Mouse (Mus musculus): Measurements from ENCODE around the gene Rpl3l. TPM values are rescaled to one million over a fixed set of nuclear protein-coding genes. Genes with fewer than 3 reads are reported as not detected.

Rpl3l gene
- polyA plus RNA-seq, 1 experiment from 2014 or later = 0.10 TPM

DNA sequence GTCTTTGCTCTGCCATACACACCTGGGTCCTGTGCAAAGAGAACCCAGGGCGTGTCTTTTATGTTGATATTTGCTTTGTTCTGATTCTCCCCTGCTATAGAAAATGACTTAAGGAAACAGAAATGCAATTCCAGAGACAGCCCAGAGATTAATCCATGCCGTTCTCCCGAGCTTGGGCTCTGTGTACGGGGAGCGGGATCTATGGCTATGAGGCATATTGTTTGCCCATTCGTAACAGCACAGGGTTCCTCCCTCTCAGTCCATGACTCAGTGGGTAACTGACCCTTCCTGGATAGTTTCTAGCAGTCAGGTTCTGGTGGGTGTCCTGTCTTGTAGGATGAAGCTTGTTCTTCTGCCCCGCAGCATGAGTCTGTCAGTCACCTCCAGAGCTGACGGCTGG is 47.6 kb downstream of the Rpl3l start:
- WGBS = 85% methylated on average over 8 of the region's 8 CpGs
- Histone ChIP-seq H3K4me2 (no peak overlapping the region), H3K27ac (replicated peaks) (no peak overlapping the region), H3K4me3 (replicated peaks) (no peak overlapping the region), H3K9ac (replicated peaks) (no peak overlapping the region), H3K4me1 (no peaks in the 10 kb centered on the region), H3K9me3 (replicated peaks) (no peaks in the 10 kb centered on the region), H3K36me3 (no peaks in the 10 kb centered on the region), H3K27me3 (replicated peaks) (0 out of 2 replicates have a peak, but pooled peaks cover 6% of the 10 kb centered on the region)
- ATAC-seq (ENCODE audit: low FRiP score) = no peak

- ATAC-seq (ENCODE audit: low FRiP score) = no peak
- Histone ChIP-seq H3K4me1 (no peaks in the 10 kb centered on the region), H3K9me3 (replicated peaks) (no peaks in the 10 kb centered on the region), H3K27ac (replicated peaks) (no peak overlapping the region), H3K4me3 (replicated peaks) (no peak overlapping the region), H3K27me3 (replicated peaks) (0 out of 2 replicates have a peak, but pooled peaks cover 6% of the 10 kb centered on the region), H3K4me2 (no peak overlapping the region), H3K36me3 (no peaks in the 10 kb centered on the region), H3K9ac (replicated peaks) (no peak overlapping the region)
- WGBS = 86% methylated on average over 2 of the region's 2 CpGs
Observed at GRCm38 (mm10) chr17:24777073-24777472, 49.5 kb downstream of the Rpl3l start.

DNA sequence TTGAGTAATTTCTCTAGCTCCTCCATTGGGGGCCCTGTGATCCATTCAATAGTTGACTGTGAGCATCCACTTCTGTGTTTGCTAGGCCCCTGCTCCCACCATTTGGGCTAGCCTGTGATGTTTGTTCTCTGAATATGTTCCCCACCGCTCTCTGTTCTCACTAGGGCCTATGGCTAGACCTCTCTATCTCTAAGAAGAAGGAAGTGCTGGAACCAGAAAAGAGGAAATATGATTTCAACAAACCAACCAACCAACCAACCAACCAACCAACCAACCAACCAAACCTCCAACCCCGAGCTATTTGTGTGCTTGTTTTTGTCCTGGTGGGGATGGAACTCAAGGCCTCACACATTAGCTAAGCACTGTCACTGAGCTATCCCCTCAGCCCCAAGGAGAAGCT is 53.2 kb downstream of the Rpl3l start:
- H3K27me3 ChIP-seq (replicated peaks) = no peaks in the 10 kb centered on the region
- no peak overlapping the region for H3K4me3 ChIP-seq (replicated peaks)
- no peak overlapping the region for H3K27ac ChIP-seq (replicated peaks)
- no peaks in the 10 kb centered on the region for H3K36me3 ChIP-seq
- H3K4me2 ChIP-seq = no peak overlapping the region
- WGBS = 96% methylated on average over 2 of the region's 2 CpGs
- H3K9me3 ChIP-seq (replicated peaks) = no peaks in the 10 kb centered on the region
- no peak overlapping the region for H3K9ac ChIP-seq (replicated peaks)
- no peaks in the 10 kb centered on the region for H3K4me1 ChIP-seq
- ATAC-seq (ENCODE audit: low FRiP score) = no peak

Other genes starting within 250 kb of the Rpl3l start
- gene Mlst8, start 248.7 kb upstream of the Rpl3l start, polyA plus RNA-seq (2015; fragmentation: Nextera tagmentation; extraction: Ambion mirVana) = 29.5 and 33.1 TPM in 2 replicates
- gene Caskin1, start 239.2 kb upstream of the Rpl3l start, polyA plus RNA-seq (2015; fragmentation: Nextera tagmentation; extraction: Ambion mirVana) = 42.7 and 53.4 TPM in 2 replicates
- gene Traf7, start 199.9 kb upstream of the Rpl3l start, polyA plus RNA-seq (2015; fragmentation: Nextera tagmentation; extraction: Ambion mirVana) = 83.2 and 89.4 TPM in 2 replicates
- gene Rab26, start 193.6 kb upstream of the Rpl3l start, polyA plus RNA-seq (2015; fragmentation: Nextera tagmentation; extraction: Ambion mirVana) = 6.1 and 9.1 TPM in 2 replicates
- gene Pkd1, start 178.0 kb upstream of the Rpl3l start, polyA plus RNA-seq (2015; fragmentation: Nextera tagmentation; extraction: Ambion mirVana) = 31.2 and 31.7 TPM in 2 replicates
- 60.6 and 68.8 TPM in 2 replicates for gene Tsc2, start 95.2 kb upstream of the Rpl3l start, polyA plus RNA-seq (2015; fragmentation: Nextera tagmentation; extraction: Ambion mirVana)
- gene Nthl1, start 95.1 kb upstream of the Rpl3l start, polyA plus RNA-seq (2015; fragmentation: Nextera tagmentation; extraction: Ambion mirVana) = 8.3 and 10.0 TPM in 2 replicates
- 60.2 and 65.7 TPM in 2 replicates for gene Slc9a3r2, start 77.5 kb upstream of the Rpl3l start, polyA plus RNA-seq (2015; fragmentation: Nextera tagmentation; extraction: Ambion mirVana)
- 0.42 and 0.51 TPM in 2 replicates for gene Npw, start 69.4 kb upstream of the Rpl3l start, polyA plus RNA-seq (2015; fragmentation: Nextera tagmentation; extraction: Ambion mirVana)
- gene Zfp598, start 58.1 kb upstream of the Rpl3l start, polyA plus RNA-seq (2015; fragmentation: Nextera tagmentation; extraction: Ambion mirVana) = 19.2 and 20.5 TPM in 2 replicates
- 214 and 242 TPM in 2 replicates for gene Syngr3, start 37.9 kb upstream of the Rpl3l start, polyA plus RNA-seq (2015; fragmentation: Nextera tagmentation; extraction: Ambion mirVana)
- 36.5 and 37.9 TPM in 2 replicates for gene Gfer, start 31.7 kb upstream of the Rpl3l start, polyA plus RNA-seq (2015; fragmentation: Nextera tagmentation; extraction: Ambion mirVana)
- 1.9 and 3.9 TPM in 2 replicates for gene Noxo1, start 31.6 kb upstream of the Rpl3l start, polyA plus RNA-seq (2015; fragmentation: Nextera tagmentation; extraction: Ambion mirVana)
- 55.6 and 66.5 TPM in 2 replicates for gene Tbl3, start 20.2 kb upstream of the Rpl3l start, polyA plus RNA-seq (2015; fragmentation: Nextera tagmentation; extraction: Ambion mirVana)
- gene Rnf151, start 9.8 kb upstream of the Rpl3l start, polyA plus RNA-seq (2015; fragmentation: Nextera tagmentation; extraction: Ambion mirVana) = 0.15 TPM in 1 of 2 replicates, not detected in the other
- gene Rps2, start 9.7 kb upstream of the Rpl3l start, polyA plus RNA-seq (2015; fragmentation: Nextera tagmentation; extraction: Ambion mirVana) = 729 and 914 TPM in 2 replicates
- 302 and 304 TPM in 2 replicates for gene Ndufb10, start 3.3 kb upstream of the Rpl3l start, polyA plus RNA-seq (2015; fragmentation: Nextera tagmentation; extraction: Ambion mirVana)
- 23.2 and 24.4 TPM in 2 replicates for gene Msrb1, start 8.8 kb downstream of the Rpl3l start, polyA plus RNA-seq (2015; fragmentation: Nextera tagmentation; extraction: Ambion mirVana)
- gene Hs3st6, start 25.2 kb downstream of the Rpl3l start, polyA plus RNA-seq (2015; fragmentation: Nextera tagmentation; extraction: Ambion mirVana) = 0.37 and 0.38 TPM in 2 replicates
- not detected in 2 replicates for gene Meiob, start 76.5 kb downstream of the Rpl3l start, polyA plus RNA-seq (2015; fragmentation: Nextera tagmentation; extraction: Ambion mirVana)
- gene Hagh, start 112.3 kb downstream of the Rpl3l start, polyA plus RNA-seq (2015; fragmentation: Nextera tagmentation; extraction: Ambion mirVana) = 74.7 and 78.9 TPM in 2 replicates
- 26.0 and 26.4 TPM in 2 replicates for gene Fahd1, start 122.5 kb downstream of the Rpl3l start, polyA plus RNA-seq (2015; fragmentation: Nextera tagmentation; extraction: Ambion mirVana)
- 0.06 and 0.78 TPM in 2 replicates for gene Igfals, start 138.2 kb downstream of the Rpl3l start, polyA plus RNA-seq (2015; fragmentation: Nextera tagmentation; extraction: Ambion mirVana)
- gene Nubp2, start 158.5 kb downstream of the Rpl3l start, polyA plus RNA-seq (2015; fragmentation: Nextera tagmentation; extraction: Ambion mirVana) = 63.2 and 68.9 TPM in 2 replicates
- 77.6 and 84.2 TPM in 2 replicates for gene Spsb3, start 158.8 kb downstream of the Rpl3l start, polyA plus RNA-seq (2015; fragmentation: Nextera tagmentation; extraction: Ambion mirVana)
- 27.9 and 31.3 TPM in 2 replicates for gene Eme2, start 167.3 kb downstream of the Rpl3l start, polyA plus RNA-seq (2015; fragmentation: Nextera tagmentation; extraction: Ambion mirVana)
- 89.0 and 89.5 TPM in 2 replicates for gene Mrps34, start 167.3 kb downstream of the Rpl3l start, polyA plus RNA-seq (2015; fragmentation: Nextera tagmentation; extraction: Ambion mirVana)
- 92.9 and 105 TPM in 2 replicates for gene Nme3, start 168.7 kb downstream of the Rpl3l start, polyA plus RNA-seq (2015; fragmentation: Nextera tagmentation; extraction: Ambion mirVana)
- 82.3 and 87.2 TPM in 2 replicates for gene Mapk8ip3, start 209.2 kb downstream of the Rpl3l start, polyA plus RNA-seq (2015; fragmentation: Nextera tagmentation; extraction: Ambion mirVana)
- 81.4 and 102 TPM in 2 replicates for gene Jpt2, start 232.9 kb downstream of the Rpl3l start, polyA plus RNA-seq (2015; fragmentation: Nextera tagmentation; extraction: Ambion mirVana)

All from neural tube, embryonic 15.5 days (tissue).